Mouse (Mus musculus) right cerebral cortex, adult 18-20 months (tissue): ENCODE measurements around the gene Tmem63b.

ENCODE experiments used
- DNase-seq: peaks from one replicate; pipeline ENCODE4 v3.0.0; 2022; ENCODE audit warnings: mixed read lengths

Gene Tmem63b

DNA sequence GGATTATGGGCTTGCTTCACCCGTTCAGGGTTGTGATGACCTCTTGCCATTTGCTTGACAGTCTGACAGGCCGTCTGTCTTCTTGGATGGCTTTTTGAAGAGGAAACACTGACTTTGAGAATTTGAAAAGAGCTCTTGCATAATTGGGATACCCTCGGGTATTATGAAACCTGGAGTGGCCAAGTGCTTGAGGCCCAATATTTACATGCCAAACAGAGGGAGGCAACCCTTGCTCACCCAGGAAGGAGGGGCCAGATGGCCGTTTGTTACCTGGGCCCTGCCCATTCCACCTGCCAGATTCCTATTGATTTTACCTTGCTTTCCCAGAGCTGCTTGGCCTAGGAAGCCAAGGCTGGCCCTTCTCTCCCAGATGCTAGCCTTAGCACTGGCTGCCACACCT is 15.5 kb upstream of the Tmem63b start:
- DNase-seq, result no peak

DNA sequence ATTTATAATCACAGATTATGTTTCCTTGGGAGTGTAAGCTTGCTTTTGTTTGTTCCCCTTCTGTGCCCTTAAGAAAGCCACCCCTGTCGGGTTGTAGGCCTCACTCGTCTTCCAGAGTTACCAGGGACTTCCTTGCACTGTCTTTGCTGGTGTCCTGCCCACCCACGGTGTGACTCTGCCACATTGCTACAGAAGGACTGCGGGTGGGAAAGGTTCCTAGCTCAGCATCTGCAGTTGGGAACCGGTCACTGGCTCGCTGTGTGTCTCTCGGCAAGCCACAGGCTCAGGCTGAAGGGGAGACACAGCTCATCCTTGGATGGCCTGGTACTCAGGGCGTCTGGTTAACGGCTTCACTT is 14.5 kb upstream of the Tmem63b start:
- DNase-seq, result no peak

DNA sequence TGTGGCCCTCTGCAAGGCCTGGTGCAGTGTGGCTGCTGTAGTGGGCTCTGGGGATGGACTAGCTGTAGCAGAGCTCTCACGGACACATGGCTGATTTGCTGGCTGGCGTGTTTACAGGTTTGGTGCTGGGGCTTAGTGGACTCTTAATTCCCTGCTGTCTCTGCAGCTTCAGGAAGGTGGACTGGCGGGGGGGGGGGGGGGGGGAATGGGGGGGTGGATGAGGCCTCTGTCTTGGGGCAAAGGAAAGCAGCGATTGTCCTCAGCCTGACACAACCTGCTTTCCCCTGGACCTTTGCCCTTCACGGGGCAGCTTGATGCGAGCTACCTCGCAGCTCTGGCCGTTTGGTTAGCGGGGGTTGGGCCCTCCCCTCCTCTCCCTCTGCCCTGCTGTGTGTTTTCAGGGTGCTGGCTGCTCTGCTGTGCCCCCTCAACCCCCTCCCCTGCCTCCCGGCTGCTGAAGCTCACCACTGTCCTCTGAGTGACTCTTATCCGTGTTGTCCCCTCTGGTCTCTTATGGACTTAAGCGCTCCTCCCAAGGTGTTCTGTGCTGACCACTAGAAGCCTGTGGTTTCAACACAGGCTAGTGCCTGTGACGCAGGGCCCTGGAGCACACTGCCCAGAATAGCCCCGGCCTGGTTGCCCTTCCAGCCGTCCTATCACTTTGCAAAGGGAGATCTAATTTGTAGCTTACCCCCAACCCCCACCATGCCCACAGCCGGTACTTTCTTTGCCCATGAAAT is 14.0 kb upstream of the Tmem63b start:
- no peak for DNase-seq

DNA sequence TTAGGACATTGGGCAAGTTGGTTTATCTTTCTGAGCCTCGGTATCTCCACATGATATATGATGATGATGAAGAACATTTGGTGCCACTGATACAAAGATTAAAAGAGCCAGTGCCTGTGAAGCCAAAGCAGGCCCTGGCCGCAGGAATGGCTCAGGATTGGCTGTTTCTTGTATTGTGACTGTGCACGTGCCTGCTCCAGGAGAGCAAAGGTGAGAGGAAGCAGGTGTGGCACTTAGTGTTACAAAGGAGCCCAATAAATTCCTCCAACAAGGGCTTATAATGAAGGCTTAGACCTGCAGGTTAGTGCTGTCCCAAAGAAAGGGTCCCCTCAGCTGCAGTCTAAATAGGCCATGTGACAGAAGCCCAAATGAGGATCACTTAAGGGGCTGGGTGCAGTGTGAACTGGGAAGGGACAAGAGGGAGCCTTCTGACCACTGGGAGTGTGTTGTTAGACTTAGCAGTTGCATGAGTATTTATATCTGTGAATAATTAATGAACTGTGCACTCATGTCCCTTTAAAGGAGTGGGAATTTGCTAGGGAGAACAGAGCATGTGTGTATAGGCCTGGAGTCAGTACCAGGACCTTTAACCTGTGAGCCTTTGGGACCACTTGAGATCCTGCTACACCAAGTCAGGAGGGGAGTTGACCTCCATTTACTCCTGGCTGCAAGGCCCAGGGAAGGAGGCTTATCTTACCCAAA is 12.5 kb upstream of the Tmem63b start:
- no peak for DNase-seq

DNA sequence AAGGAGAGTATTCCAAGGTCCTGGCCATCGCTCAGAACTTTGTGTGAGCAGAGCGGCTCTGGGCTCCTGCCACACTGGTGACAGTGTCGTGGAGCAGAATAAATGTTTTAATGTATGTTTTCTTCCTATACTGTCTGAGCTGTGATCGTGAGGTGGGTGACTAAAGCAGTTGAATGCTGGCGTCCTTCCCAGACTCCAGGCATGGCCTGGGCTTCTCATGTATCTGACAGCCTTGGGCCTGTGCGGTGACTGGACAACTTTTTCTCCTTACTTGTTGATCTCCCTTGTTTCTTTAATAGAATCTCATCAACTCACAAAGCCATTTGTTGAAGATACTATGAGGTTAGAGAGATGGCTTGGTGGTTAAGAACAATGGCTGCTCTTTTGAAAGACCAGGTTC is 11.7 kb upstream of the Tmem63b start:
- no peak for DNase-seq

DNA sequence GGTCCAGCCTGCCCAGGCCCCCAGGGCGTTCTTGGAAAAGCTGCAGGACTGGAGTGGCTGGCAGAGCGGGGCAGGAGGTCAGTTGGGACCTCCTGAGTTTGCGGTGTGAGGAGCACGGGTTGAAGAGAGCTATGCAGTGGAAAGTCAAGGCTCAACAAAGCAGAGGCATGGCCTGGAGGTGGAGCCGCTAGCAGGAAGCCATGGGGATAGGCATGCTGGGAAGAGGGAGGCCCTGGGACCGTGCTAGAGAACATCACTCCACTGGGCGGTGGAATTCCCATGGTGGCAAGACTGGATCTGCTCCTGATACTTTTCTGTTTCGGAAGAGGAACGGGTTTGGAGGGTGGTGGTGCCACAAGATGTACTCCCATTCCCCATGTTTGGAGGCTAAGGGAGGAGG is 10.3 kb upstream of the Tmem63b start:
- no peak for DNase-seq

DNA sequence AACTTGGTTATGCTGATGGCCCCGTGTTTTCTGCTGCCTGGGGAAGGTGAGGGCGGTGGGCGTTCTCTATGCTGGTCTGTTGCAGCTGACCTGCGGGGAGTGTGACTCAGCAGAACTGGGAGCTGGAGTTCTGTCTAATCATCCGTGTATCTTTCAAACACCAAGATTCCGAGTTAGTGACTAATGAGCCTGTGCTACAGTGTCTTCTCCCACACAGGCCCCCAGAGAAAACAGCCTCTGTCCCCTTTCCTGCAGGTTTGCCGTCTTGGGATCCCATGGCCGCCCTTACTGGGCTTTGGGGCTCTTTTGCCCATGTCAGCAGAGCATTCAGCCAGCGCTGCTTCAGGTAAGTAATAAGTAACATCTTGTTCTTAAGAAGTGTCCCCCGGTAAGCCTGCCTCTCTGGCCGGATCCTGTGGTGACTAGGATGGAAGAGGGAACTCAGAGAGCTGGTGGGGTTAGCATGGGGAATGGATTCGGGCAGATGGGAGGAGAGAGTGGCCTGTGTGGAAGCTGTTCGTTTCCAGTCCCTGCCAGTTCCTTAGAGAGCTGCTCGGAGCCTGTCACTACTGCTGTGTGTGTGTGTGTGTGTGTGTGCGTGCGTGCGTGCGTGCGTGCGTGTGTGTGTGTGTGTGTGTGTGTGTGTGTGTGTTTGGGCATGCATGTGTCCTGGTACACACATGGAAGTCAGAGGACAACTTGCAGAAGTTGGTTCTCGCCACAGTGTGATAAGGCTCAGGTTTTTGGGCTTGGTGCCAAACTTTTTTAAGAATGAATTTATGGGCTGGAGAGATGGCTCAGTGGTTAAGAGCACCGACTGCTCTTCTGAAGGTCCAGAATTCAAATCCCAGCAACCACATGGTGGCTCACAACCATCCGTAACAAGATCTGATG is 8.8 kb upstream of the Tmem63b start:
- no peak for DNase-seq

DNA sequence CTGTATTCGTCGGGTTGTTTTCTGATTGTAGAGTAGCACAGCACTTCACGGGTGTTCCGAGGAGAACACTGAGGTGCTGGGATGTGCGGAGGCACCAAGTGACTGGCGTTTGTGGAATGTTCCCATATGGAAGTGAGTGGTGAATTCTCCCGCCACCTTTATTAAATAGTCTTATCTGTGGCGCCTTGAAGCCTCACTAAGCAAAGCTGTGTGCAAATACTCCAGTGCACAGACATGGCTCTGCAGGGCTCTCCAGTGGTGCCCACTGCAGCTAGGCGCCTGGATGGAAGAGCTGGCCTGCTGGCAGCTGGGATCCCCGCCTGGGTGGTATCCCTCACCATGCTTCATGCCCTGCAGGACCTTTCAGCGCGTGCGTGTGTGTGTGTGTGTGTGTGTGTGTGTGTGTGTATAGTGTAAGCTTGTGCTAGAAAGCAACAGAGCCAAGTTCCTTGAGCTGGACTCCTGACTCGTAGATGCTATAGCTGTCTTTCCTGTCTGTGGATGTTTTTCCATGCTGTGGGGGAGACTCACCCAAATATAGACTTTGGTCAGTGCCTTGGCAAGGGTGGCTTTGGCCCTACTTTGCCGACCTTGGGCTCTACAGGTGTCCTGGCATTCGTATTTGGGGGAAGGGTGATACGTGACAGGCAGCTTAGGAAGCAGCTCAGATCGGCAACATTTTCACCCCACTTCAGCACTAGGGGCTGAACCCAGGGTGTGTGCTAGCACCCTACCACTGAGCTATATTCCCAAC is 7.3 kb upstream of the Tmem63b start:
- DNase-seq, result no peak

DNA sequence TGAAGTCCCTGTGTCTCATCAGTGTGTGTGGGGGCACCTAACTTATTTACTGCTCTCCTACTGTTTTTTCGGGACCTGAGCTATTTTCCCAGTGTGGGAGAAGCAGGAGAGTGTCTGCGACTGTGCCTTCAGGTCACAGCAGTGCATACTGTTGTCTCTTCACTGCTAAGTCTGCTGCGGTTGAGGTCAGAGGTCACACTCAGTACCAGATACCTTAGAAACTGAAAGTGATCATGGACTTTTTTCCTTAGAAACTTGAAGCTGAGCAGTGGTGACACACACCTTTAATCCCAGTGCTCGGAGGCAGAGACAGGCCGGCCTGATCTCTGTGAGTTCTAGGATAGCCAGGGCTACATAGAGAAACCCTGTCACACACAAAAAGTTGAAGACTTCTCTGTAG is 5.5 kb upstream of the Tmem63b start:
- DNase-seq, result no peak

DNA sequence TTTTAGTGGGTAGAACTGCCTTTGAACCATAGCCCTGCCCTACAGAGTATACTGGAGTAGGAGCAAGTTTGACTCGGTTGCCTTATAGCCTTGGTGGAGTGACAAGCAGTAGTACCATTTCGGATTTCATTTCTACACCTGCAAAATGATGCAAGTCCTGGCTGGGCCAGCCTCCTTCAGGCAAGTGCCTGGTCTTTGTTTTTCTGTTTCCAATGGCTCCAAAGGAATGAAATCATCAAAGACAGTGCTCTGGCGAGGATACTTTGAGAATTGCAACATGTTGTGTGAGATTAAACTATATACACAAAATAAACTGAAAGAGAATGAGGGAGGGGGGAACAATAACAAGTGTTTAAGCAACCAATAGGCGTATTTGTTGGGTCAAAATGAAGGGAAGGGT is 3.3 kb upstream of the Tmem63b start:
- DNase-seq, result no peak

DNA sequence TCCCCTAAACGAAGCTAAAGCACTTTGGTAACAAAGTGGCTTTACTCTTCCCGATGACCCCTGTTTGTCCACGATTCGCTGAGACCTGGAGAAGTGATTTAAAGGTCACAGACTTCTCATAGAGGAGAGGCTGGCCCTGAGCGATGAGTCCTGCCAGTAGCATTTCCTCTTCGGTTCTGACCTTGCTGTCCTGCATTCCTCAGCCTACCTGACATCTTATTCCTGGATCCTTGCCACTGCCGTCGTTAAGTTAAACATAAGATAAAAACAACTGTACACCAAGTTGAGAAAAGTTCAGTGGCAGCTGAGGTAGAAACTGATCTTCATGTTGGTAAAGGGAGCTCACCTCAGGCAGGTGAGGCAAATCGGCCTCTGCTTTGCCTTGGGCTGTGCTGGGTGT is 2.4 kb upstream of the Tmem63b start:
- no peak for DNase-seq

DNA sequence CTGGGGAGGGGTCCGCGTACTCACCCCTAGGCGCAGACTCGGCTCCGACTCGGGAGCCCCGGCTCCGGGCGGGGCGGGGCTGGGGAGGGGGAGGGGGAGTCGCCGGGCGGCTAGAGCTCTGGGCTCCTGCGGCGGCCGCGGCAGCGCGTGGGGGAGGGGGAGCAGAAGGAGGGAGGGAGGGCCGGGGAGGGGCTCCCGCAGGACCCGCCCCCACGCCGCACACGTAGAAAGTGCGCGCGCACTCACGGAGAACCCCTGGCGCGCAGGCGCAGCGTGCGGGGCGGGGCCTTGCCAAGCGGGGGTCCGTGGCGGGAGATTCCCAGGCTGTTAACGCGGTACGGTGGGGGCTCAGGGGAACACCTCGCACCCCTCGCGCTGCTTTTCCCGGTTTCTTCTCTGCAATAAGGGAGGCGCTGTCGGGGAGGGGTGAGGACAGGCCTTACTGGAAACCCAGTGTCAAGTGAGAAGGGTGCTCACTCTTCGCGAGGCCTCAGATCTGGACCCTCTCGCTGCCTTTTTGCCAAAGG is 549 bp downstream of the Tmem63b start, which contains the start of gene Mrpl14:
Gene Mrpl14, plus strand, starts transcription at position 230 of the 527 bp plus-strand sequence.
- DNase-seq, result peak; percentile 93

DNA sequence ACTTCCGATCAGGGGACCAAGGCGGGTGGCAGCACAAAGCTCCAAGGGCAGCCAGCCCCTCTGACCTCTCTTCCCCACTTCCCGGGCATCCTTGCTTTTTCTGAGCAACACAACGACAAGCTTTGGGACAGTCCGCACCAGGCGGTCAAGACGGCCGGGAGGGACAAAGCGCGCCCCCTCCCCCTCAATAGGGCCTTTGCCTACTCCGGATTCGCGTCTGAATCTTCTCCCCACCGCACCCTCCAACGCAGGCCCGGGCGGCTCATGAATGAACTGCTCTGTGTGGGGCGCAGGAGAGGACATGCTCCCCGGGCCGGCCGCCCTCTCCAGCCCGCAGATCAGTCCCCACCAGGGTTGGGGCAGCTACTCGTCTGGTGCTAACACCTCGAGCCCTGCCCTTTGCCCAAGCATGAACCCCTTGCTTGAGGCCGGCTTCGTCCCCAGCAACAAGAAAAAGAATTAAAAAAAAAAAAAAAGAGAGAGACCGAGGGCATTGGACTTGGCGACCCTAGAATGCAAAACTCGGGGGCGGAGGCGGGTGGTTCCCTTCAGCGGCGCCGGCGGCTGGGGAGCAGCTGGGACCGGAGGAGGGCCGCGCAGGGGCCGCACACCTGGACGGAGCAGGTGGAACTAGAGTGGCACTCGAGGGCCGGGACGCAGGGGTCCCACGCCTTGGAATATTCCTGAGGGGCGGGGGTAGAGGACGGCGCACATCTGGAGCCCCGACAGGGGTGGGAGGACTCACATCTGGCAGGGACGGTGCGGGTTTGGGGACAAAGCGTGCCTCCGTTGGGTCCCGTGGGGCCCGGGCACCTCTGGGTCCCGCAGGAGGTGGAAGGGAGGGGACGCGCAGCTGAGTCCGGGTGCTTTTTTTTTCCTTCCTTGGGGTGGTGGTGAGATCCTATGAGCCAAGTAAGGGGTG is 1.3 kb downstream of the Tmem63b start:
- DNase-seq, result peak; percentile 52

DNA sequence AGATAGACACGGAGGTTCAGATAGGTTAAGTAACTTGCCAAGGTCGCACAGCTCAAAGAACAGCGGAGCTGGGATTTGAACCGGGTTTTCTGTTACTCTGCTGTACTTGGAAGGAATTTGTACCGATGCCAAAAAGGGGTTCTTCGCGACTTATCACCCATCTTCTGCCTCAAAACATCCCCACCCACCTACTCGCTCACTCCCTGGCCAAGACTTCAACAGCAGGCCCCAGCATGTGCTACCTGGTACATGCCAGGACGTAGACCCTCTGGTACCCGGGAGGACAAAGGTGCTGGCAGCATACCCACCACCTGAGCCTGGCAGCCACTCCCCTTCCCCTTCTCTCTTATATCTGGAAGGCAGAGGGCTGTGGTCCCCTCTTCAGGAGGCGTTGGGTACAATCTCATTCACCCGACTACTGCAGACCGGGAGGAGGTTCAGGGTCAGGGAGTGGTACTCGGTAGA is 2.0 kb downstream of the Tmem63b start:
- DNase-seq, result no peak

DNA sequence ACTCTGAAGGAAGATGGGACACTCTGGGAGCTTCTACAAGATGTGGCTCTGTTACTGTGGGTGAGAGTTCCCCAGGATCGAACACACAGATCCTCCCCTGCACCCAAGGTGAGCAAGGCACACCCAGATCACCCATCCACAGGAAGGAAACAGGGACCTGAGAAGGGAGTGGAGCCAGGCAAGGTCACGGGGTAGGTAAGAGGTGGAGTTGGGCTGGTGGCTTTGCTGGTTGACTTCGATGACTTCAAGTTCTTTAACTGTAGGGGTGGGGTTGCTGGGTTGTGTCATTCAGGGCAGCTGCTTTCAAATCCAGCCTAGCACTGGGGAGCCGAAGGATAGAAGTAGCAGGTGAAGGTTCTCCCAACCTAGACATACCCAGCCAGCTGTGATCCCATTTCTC is 3.9 kb downstream of the Tmem63b start:
- DNase-seq, result no peak

DNA sequence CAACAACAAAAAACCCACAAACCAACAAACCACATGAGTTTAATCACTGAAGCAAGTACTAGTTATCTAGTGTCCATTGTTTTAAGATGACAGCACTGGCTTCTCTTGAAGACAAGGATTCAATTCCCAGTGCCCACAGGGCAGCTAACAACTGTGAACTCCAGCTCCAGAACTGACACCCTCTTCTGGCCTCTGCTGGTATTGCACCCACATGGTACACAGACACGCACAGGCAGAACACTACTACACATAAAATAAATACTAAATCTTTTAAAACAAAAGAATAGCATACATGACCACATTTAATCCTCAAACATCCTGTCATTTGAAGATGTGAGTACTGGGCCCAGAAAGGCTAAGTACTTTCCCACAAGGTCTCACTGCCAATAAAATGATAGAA is 5.1 kb downstream of the Tmem63b start:
- DNase-seq, result no peak

DNA sequence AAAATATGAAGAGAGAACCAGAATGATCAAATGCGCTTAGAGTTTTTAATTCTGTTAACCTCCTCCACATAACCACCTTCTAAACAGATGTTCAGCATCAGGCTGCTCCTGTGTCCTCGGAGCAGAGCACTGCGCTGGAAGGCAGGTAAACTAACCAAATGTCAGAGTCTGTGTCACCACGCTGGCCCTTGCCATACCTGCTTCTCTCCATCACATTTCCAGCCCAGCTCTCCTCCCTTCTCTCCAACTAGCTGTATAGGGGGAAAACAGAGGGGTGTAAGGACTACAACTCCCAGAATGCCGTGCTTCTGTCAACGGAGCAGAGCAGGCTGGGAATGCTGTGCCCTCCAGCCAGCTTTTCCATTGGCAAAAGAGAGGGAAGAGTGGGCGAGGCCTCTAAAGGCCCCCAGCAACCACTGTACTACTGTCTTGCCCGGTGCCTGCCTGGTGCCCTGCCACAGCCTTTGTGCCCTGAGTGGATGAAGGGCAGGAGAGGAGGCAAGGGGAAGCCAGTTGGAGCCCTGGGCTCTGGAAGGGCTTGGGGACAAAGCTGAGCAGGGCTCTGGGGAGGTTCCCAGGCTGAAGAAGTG is 6.2 kb downstream of the Tmem63b start:
- DNase-seq, result peak; percentile 87

DNA sequence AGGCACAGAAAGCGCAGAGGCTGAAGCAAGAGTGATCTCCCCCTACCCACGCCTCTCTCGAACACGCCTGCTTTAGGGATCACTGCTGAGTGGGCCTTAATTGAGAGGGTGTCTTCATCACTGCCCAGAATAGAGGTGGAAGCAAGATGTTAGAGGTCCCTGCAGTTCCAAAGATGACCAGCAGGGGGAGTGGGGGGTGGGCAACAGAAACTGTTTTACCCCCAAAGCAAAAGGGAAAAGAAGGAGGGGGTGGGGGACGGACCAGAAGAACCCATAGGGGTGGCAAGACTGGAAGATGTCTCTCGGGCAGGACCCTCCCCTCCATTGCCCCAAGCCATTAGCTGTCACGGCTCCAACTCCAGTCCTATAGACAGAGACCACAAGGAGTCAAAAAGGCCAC is 8.6 kb downstream of the Tmem63b start:
- peak; percentile 41 for DNase-seq

DNA sequence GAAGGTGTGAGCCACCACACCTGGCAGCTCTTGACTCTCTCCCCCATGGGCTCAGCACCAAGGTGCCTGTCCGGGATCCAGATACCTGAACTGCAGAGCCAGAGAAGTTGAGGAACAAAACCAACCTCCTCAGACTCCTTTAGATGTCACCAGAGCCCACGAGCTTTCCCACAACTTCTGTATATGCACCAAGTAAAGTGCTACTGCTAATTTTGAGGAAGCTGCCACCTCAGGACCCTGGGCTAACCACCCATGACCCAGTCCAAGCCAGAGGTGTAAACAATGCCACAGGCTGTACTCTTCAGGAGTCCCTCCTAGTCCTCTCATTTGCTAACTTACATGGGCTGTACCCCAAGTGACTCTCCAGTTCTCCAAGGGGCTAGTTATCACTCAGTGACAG is 14.1 kb downstream of the Tmem63b start:
- no peak for DNase-seq

DNA sequence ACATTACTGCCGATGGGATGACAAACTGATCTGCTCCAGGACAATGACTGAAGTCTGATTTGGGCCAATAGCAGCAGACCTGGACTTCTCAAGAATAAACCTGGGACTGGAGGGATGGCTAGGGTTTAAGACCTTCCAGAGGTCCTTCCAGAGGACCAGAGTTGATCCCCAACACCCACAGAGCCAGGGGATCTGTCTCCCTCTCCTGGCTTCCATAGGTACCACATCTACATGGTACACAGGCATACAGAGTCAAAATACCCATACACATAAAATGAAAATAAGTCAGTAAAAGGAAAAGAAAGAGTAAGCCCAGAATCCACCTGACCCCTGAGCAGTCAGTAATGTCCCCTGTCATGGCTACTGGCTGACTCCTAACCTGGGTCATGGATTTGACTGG is 14.9 kb downstream of the Tmem63b start:
- DNase-seq, result no peak

DNA sequence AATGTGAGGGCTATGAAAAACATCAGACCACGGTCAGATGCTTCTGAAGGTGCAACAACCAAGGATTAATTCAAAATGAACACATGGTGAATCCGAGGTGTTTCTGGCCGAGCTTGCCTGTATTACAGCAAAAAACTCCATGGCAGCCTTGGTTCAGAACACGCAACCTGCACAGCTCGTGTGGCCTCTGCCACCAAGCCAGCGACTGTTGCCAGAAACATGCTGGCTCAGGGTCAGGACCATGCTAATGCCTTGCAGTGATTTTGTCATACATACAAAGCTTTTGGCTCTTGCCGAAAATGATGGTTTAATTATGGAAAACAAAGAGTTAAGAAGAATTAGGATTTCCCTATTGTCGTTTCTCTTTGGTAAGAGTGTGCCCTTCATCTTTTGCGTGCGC is 18.7 kb downstream of the Tmem63b start:
- DNase-seq, result no peak
